Mouse (Mus musculus): ENCODE measurements around the gene Rangrf.
"Not testable (repeated sequence)": the region's sequence is repeated elsewhere in the genome, so short reads cannot be mapped to it uniquely, and the experiment has no call there.

Gene Rangrf

GRCm38 (mm10) chr11:68942731-68943130 lies 32.3 kb downstream of the Rangrf start:
- no peak for DNase-seq

- DNase-seq = no peak
These were observed 34.5 kb downstream of the Rangrf start for GRCm38 (mm10) chr11:68940516-68940915.

- peak; percentile 93 for DNase-seq
These were observed 35.3 kb downstream of the Rangrf start for GRCm38 (mm10) chr11:68939451-68940304.

- not testable (repeated sequence) for DNase-seq
These were observed 38.0 kb downstream of the Rangrf start for GRCm38 (mm10) chr11:68936951-68937350.

- DNase-seq = no peak
These were observed 41.0 kb downstream of the Rangrf start for GRCm38 (mm10) chr11:68933885-68934507.

- DNase-seq = no peak
These were observed 45.0 kb downstream of the Rangrf start for GRCm38 (mm10) chr11:68929947-68930346.

- no peak for DNase-seq
These were observed 48.0 kb downstream of the Rangrf start, which contains the start of gene Odf4 for GRCm38 (mm10) chr11:68926981-68927380. Gene Odf4, minus strand, starts transcription at chr11:68927081.

GRCm38 (mm10) chr11:68924749-68925148 lies 50.2 kb downstream of the Rangrf start:
- DNase-seq = no peak

GRCm38 (mm10) chr11:68923191-68923590 lies 51.8 kb downstream of the Rangrf start:
- no peak for DNase-seq
